Mouse (Mus musculus) MEL (cell line): Measurements from ENCODE around the gene Cntfr.
A peak's percentile ranks its signal among the peaks of the same experiment; 100 is the strongest.

ENCODE experiments used
- CHD2 ChIP-seq: IDR thresholded peaks from 2 replicates; pipeline ENCODE4 v1.6.1; 2011; ENCODE audit warnings: low read length, improper control_type of control experiment
- CTCF ChIP-seq, 3 experiments: IDR thresholded peaks in 2 of 3; conservative IDR thresholded peaks in 1 of 3; 2 replicates each; pipeline ENCODE4 v1.5.1; 2011 to 2012; ENCODE audit warnings: low read length in 3 of 3, low read depth in 2 of 3, mild to moderate bottlenecking in 2 of 3, improper control_type of control experiment in 1 of 3, inconsistent platforms in 1 of 3, mixed read lengths in 1 of 3, moderate library complexity in 1 of 3; ENCODE audit not compliant: control insufficient read depth in 1 of 3, insufficient read depth in 1 of 3, poor library complexity in 1 of 3, severe bottlenecking in 1 of 3
- GATA1 ChIP-seq: IDR thresholded peaks from 2 replicates; pipeline ENCODE4 v1.6.1; 2011; ENCODE audit warnings: low read depth, low read length, improper control_type of control experiment
- ZC3H11A ChIP-seq: IDR thresholded peaks from 2 replicates; pipeline ENCODE4 v1.6.1; 2012; ENCODE audit warnings: low read depth, mild to moderate bottlenecking, inconsistent platforms, low read length, improper control_type of control experiment

GRCm38 (mm10) chr4:41609681-41610593 is 87.0 kb downstream of the Cntfr start:
- peak in 2 of 3 experiments; percentile 15 to 29; a peak in 2 of 6 replicates for TF ChIP-seq CTCF (IDR thresholded peaks at IDR 0.05 in 2 of 3, conservative IDR thresholded peaks at IDR 0.05 in 1 of 3; ENCODE audit: control insufficient read depth in 1 of 3, insufficient read depth in 1 of 3, low read depth in 2 of 3, low read length in 3 of 3, poor library complexity in 1 of 3, severe bottlenecking in 1 of 3)
- no peak for TF ChIP-seq ZC3H11A
- no peak for TF ChIP-seq GATA1
- no peak for TF ChIP-seq CHD2
